Mouse (Mus musculus): ENCODE data around the gene Neurod1.

DNA sequence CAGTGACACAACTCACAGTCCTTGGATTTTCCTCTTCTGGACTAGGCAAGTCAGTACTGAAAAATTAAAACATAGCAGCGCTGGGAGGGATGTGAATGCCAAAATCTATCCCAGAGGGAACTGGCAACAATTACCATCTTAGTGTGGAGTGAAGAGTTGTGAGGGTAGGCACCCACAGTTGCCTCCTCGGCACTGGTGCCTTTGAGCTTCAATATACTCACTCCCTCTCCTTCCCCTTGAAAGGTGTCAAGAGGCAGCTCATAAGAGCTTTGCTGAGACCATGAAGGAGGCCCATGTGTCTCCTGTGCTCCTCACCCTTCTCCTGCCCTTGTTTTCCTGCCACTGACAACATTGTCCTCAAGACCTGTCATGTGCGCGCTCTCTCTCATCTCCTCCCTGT, 5.9 kb upstream of the Neurod1 start:
- TF ChIP-seq NELFE (IDR thresholded peaks at IDR 0.05; ENCODE audit: low read depth, low read length): no peak
- no peak for TF ChIP-seq MAX (IDR thresholded peaks at IDR 0.05; ENCODE audit: low read length)
- TF ChIP-seq NRF1 (IDR thresholded peaks at IDR 0.05; ENCODE audit: insufficient read depth, low read depth, low read length, poor library complexity, severe bottlenecking): no peak
